Mouse (Mus musculus): Measurements from ENCODE around the gene Nfic. TPM values are rescaled to one million over a fixed set of nuclear protein-coding genes. Genes with fewer than 3 reads are reported as not detected.

Gene Nfic
- polyA plus RNA-seq, 1 experiment from 2014 or later: 86.5 TPM

DNA sequence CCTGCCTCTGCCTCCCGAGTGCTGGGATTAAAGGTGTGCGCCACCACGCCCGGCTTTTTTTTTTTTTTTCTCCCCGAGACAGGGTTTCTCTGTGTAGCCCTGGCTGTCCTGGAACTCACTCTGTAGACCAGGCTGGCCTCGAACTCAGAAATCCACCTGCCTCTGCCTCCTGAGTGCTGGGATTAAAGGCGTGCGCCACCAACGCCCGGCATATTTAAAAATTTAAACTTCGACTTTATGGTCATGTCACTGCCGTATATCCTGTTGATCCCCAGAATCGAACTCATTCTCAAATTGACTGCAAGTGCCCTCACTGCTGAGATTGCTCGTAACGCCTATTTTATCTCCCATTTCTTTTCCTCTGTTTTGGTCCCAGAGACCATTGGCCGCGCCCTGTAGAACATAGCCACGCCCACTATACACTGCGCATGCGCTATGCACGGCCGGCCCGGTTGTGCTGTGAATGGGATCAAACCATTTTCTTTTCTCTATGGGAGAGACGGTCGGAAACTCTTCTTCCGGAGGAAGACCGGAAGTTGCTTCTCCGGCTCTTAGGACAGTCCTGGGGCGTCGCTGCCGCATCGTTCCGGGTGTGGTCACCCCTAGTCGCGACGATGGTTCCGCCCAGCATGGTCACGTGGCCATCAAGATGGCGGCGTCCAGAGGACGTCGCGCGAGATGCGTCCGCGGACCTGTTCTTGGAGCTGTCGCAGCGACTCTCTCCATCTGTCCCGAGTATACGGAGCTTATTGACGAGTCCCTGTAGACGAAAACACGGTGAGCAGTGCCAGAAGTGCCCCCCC, 71.4 kb downstream of the Nfic start, which contains the start of the genes Dohh and Gm48551:
Dohh (plus strand) TSS at position 627 of the 803 bp plus-strand sequence.
Gm48551 (plus strand) TSS at position 665 of the 803 bp plus-strand sequence.
- peak; percentile 100 for DNase-seq
- WGBS: 4% methylated on average over 50 of the region's 54 CpGs

DNA sequence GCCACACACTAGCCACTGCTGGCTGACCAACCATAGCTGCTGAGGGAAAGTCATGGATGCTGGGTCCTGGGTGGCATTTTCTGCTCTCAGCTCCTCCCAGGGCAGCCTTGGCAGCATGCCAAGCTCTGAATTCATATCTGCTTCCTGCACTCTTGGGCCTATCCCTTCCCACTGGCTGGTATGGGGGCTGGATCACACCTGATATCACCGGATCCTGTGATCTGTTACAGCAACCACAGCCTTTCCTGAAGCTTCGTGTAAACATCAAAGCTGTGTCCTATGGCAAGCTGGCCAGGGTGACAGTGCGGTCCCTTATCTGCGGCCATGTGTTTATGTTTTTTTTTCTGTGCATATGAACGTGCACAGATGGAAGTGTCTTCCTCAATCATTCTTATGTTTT, 73.4 kb downstream of the Nfic start:
- ATAC-seq (ENCODE audit: insufficient read depth): no peak
- Histone ChIP-seq H3K9ac (0 out of 2 replicates have a peak overlapping the region, but pooled peaks have one; percentile 20), H3K4me3 (ENCODE audit: low read depth, low read length) (no peak overlapping the region), H3K4me2 (no peak overlapping the region), H3K4me1 (ENCODE audit: insufficient read depth) (peaks cover 2% of the 10 kb centered on the region), H3K9me3 (ENCODE audit: low read depth, low read length) (no peaks in the 10 kb centered on the region), H3K27me3 (ENCODE audit: insufficient read depth, low read length) (no peaks in the 10 kb centered on the region), H3K36me3 (ENCODE audit: insufficient read depth) (peaks cover 15% of the 10 kb centered on the region), H3K27ac (ENCODE audit: low read depth) (peak overlapping the region; percentile 80)
- TF ChIP-seq CTCF (IDR thresholded peaks at IDR 0.05; ENCODE audit: low read depth): no peak
- DNase-seq: peak; percentile 73
- 40% methylated on average over 5 of the region's 5 CpGs for WGBS

More for the DNA sequence above, 71.4 kb downstream of the Nfic start, which contains the start of the genes Dohh and Gm48551:
- peaks cover 35% of the 10 kb centered on the region for H3K36me3 ChIP-seq (ENCODE audit: insufficient read depth)
- peak within 1 kb of the TSS; percentile 97 for H3K4me3 ChIP-seq (ENCODE audit: low read depth, low read length)
- peak within 1 kb of the TSS; percentile 84 for H3K9ac ChIP-seq
- no peak for TF ChIP-seq CTCF (IDR thresholded peaks at IDR 0.05; ENCODE audit: low read depth)
- peak within 1 kb of the TSS; percentile 84 for H3K27ac ChIP-seq (ENCODE audit: low read depth)
- H3K4me1 ChIP-seq (ENCODE audit: insufficient read depth): no peaks in the 10 kb centered on the region; the same call in 1 of the 2 replicates
- peak within 1 kb of the TSS; percentile 92 for H3K4me2 ChIP-seq
- H3K9me3 ChIP-seq (ENCODE audit: low read depth, low read length): no peaks in the 10 kb centered on the region
- peak; percentile 96 for ATAC-seq (ENCODE audit: insufficient read depth)
- no peaks in the 10 kb centered on the region for H3K27me3 ChIP-seq (ENCODE audit: insufficient read depth, low read length)

DNA sequence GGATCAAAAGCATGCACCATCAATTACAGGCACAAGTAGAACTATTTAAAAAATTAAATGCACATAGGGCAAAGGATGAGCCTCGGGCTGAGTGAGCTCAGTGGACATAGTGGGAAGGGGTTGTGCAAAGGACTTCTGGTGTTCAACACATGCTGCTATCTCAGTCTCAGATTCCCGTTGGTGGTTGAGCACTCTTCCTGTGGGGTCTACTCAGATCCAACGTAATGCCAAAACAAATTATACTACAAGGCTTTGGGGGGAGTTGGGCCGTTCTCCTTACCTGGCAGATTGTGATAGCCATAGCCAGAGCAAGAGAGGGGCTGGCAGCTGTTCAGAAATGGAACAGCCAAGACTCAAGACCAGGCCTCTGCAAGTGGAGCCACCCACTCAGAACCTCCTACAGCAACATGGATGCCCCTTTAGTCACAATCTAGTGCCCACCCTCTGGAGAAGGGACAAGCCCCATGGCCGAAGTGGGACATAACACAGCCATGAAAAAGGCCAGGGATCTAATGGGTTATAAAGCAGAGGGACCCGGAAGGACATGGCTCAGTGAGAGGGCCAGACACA, 75.5 kb downstream of the Nfic start:
- WGBS: 86% methylated on average over 6 of the region's 6 CpGs
- no peak for DNase-seq
- no peak for TF ChIP-seq CTCF (IDR thresholded peaks at IDR 0.05; ENCODE audit: low read depth)

DNA sequence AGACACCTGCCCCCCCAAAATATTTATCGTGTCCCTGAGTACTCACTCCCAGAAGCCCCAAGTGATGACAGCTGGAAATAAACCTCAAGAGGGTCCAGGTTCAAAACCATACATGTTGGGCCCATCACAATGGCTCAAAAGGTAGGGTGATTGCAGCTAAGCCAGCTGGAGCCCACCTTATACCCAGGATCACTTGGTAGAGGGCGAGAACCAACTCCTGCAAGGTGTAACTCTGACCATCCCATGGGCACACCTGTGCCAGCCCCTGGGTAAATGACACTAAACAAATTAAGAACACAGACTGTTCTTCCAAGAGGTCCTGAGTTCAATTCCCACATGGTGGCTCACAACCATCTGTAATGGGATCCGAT, 76.3 kb downstream of the Nfic start:
- peaks cover 24% of the 10 kb centered on the region for H3K36me3 ChIP-seq (ENCODE audit: insufficient read depth)

More for the DNA sequence above, 75.5 kb downstream of the Nfic start:
- Histone ChIP-seq H3K36me3 (ENCODE audit: insufficient read depth) (peaks cover 17% of the 10 kb centered on the region), H3K27me3 (ENCODE audit: insufficient read depth, low read length) (no peaks in the 10 kb centered on the region), H3K9me3 (ENCODE audit: low read depth, low read length) (no peaks in the 10 kb centered on the region), H3K4me1 (ENCODE audit: insufficient read depth) (peaks cover 9% of the 10 kb centered on the region), H3K27ac (ENCODE audit: low read depth) (no peak overlapping the region), H3K4me2 (no peak overlapping the region), H3K4me3 (ENCODE audit: low read depth, low read length) (no peak overlapping the region), H3K9ac (no peak overlapping the region)
- ATAC-seq (ENCODE audit: insufficient read depth): no peak

DNA sequence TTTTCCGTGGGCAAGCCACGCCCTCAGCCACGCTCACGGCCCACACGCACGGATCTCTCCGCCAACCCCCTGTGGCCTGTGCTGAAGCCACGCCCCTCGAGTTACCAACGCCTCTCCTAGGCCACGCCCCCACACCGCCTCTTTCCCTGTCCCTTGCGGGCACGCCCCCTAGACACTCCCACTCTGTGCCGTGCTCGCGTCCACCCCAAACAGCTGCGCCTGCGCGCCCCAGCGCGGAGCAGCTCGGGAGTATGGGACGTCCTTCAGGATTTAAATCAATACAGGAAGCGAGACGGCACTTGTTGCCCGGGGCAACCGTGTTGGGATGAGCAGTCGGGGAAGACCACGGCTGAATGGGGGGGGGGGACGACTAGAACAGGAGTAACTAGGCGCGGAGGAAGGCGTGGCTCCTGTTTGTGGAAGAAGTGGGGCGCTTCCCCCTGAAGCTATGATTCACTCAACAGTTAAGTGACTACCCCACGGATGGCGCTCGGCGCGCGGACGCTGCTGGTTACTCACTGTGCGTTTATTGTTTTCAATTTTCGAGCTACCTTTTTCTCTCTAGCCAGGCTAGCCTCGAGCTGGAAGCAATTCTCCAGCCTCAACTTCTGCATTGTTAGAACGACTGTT, 76.8 kb downstream of the Nfic start:
- no peaks in the 10 kb centered on the region for H3K27me3 ChIP-seq (ENCODE audit: insufficient read depth, low read length)
- peak overlapping the region; percentile 71 for H3K27ac ChIP-seq (ENCODE audit: low read depth)
- TF ChIP-seq CTCF (IDR thresholded peaks at IDR 0.05; ENCODE audit: low read depth): no peak
- DNase-seq: peak; percentile 100
- WGBS: 0% methylated on average over 45 of the region's 46 CpGs
- peaks cover 9% of the 10 kb centered on the region for H3K4me1 ChIP-seq (ENCODE audit: insufficient read depth)
- H3K4me2 ChIP-seq: peak overlapping the region; percentile 71
- ATAC-seq (ENCODE audit: insufficient read depth): peak; percentile 95
- no peaks in the 10 kb centered on the region for H3K9me3 ChIP-seq (ENCODE audit: low read depth, low read length)
- H3K4me3 ChIP-seq (ENCODE audit: low read depth, low read length): peak overlapping the region; percentile 89
- H3K36me3 ChIP-seq (ENCODE audit: insufficient read depth): peaks cover 29% of the 10 kb centered on the region
- peak overlapping the region; percentile 95 for H3K9ac ChIP-seq

More for the DNA sequence above, 76.3 kb downstream of the Nfic start:
- DNase-seq (no peak), ATAC-seq (ENCODE audit: insufficient read depth) (0 out of 2 replicates have a peak, but pooled peaks have one; percentile 1)
- Histone ChIP-seq H3K27ac (ENCODE audit: low read depth) (peak overlapping the region; percentile 71), H3K4me2 (peak overlapping the region; percentile 71), H3K4me1 (ENCODE audit: insufficient read depth) (peaks cover 9% of the 10 kb centered on the region), H3K9ac (peak overlapping the region; percentile 61), H3K4me3 (ENCODE audit: low read depth, low read length) (peak overlapping the region; percentile 89), H3K27me3 (ENCODE audit: insufficient read depth, low read length) (no peaks in the 10 kb centered on the region), H3K9me3 (ENCODE audit: low read depth, low read length) (no peaks in the 10 kb centered on the region)
- no peak for TF ChIP-seq CTCF (IDR thresholded peaks at IDR 0.05; ENCODE audit: low read depth)
- 53% methylated on average over 3 of the region's 3 CpGs for WGBS

DNA sequence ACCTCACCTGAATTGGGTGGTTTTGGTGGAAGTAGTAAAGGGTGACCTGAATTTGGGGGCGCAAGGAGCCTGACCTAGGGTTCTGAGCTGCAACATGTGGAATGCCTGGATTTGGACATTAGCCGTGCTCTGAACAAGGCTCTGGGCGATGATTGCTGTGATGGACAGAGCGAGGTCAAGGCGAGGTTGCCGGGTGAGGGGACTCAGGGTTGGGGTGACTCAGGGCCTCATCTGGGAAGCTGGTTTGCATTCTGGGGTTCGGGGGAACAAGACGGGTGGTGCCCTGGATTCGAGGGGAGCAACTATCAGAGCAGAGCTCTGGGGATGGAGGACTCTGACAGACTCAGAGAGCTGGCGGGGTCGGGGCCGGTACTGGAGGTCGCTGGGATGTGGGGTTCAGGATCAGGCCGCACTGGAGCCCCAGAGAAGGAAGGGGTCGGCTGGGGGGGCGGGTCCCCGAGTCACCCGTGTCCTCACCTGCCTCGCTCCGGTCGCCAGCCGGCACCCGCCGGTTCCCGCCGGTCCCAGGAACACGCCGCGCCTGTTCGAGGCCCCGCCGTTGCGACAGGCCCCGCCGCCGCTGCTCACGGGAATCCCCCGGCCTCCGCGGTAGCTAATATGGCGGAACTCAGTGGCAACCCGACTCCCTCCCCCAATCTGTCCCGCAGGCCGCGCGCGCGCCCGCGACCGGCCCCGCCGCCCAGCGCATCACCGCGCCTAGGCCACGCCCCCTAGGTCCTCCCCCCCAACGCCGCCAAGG, 77.5 kb downstream of the Nfic start, which contains the start of gene Fzr1:
Fzr1 (minus strand) TSS at position 724 of the 760 bp plus-strand sequence.
- H3K27ac ChIP-seq (ENCODE audit: low read depth): peak within 1 kb of the TSS; percentile 83
- H3K4me3 ChIP-seq (ENCODE audit: low read depth, low read length): peak within 1 kb of the TSS; percentile 89
- peak; percentile 62 for ATAC-seq (ENCODE audit: insufficient read depth)
- WGBS: 1% methylated on average over 49 of the region's 59 CpGs
- peaks cover 9% of the 10 kb centered on the region for H3K4me1 ChIP-seq (ENCODE audit: insufficient read depth)
- peaks cover 36% of the 10 kb centered on the region for H3K36me3 ChIP-seq (ENCODE audit: insufficient read depth)
- peak within 1 kb of the TSS; percentile 95 for H3K9ac ChIP-seq
- no peak for TF ChIP-seq CTCF (IDR thresholded peaks at IDR 0.05; ENCODE audit: low read depth)
- no peaks in the 10 kb centered on the region for H3K9me3 ChIP-seq (ENCODE audit: low read depth, low read length)
- peak within 1 kb of the TSS; percentile 71 for H3K4me2 ChIP-seq
- DNase-seq: no peak
- no peaks in the 10 kb centered on the region for H3K27me3 ChIP-seq (ENCODE audit: insufficient read depth, low read length)
